Mouse (Mus musculus): ENCODE data around the gene Usp48.

Usp48 gene

GRCm38 (mm10) chr4:137687234-137687825, 93.8 kb downstream of the Usp48 start:
- DNase-seq (ENCODE audit: low read depth), result no peak

GRCm38 (mm10) chr4:137692107-137692902, 98.8 kb downstream of the Usp48 start:
- DNase-seq (ENCODE audit: low read depth), result no peak

- DNase-seq (ENCODE audit: low read depth), result no peak
Observed at GRCm38 (mm10) chr4:137695300-137695699, 101.7 kb downstream of the Usp48 start.

- DNase-seq (ENCODE audit: low read depth), result no peak
Observed at GRCm38 (mm10) chr4:137695900-137696299, 102.3 kb downstream of the Usp48 start.

GRCm38 (mm10) chr4:137697156-137697885, 103.8 kb downstream of the Usp48 start:
- no peak for DNase-seq (ENCODE audit: low read depth)

GRCm38 (mm10) chr4:137698076-137698985, 104.8 kb downstream of the Usp48 start:
- DNase-seq (ENCODE audit: low read depth), result no peak

GRCm38 (mm10) chr4:137699264-137700211, 106.0 kb downstream of the Usp48 start:
- no peak for DNase-seq (ENCODE audit: low read depth)

- no peak for DNase-seq (ENCODE audit: low read depth)
Observed at GRCm38 (mm10) chr4:137700960-137701359, 107.4 kb downstream of the Usp48 start.

GRCm38 (mm10) chr4:137703077-137703476, 109.5 kb downstream of the Usp48 start:
- no peak for DNase-seq (ENCODE audit: low read depth)

GRCm38 (mm10) chr4:137704561-137704960, 111.0 kb downstream of the Usp48 start:
- DNase-seq (ENCODE audit: low read depth), result no peak

GRCm38 (mm10) chr4:137705379-137705778, 111.8 kb downstream of the Usp48 start:
- DNase-seq (ENCODE audit: low read depth), result no peak

- DNase-seq (ENCODE audit: low read depth), result no peak
Observed at GRCm38 (mm10) chr4:137706510-137706909, 113.0 kb downstream of the Usp48 start.

GRCm38 (mm10) chr4:137707216-137707990, 113.8 kb downstream of the Usp48 start:
- no peak for DNase-seq (ENCODE audit: low read depth)
